Mouse (Mus musculus): ENCODE results near the gene Gm14391. TPM values are rescaled to one million over a fixed set of nuclear protein-coding genes. Genes with fewer than 3 reads are reported as not detected.
"Not testable (repeated sequence)": the region's sequence is repeated elsewhere in the genome, so short reads cannot be mapped to it uniquely, and the experiment has no call there.

The Gm14391 gene
- 7.8 and 9.5 TPM in 2 replicates for polyA plus RNA-seq (2014; fragmentation: Nextera tagmentation; extraction: Ambion mirVana)

GRCm38 (mm10) chr2:175206732-175207131 lies at the start of gene Gm14391:
Gene Gm14391 (minus strand): TSS chr2:175206917.
- not testable (repeated sequence) for H3K4me1 ChIP-seq (ENCODE audit: control insufficient read depth, insufficient read depth, low read length); ATAC-seq (ENCODE audit: low read depth); H3K4me3 ChIP-seq (ENCODE audit: low read depth, low read length); DNase-seq (ENCODE audit: low spot score); H3K27me3 ChIP-seq (replicated peaks; ENCODE audit: control insufficient read depth, insufficient read depth, low read length); H3K9ac ChIP-seq (ENCODE audit: low read depth, low read length); H3K27ac ChIP-seq (replicated peaks; ENCODE audit: low read depth, low read length); H3K9me3 ChIP-seq (ENCODE audit: control insufficient read depth, low read length); H3K36me3 ChIP-seq (ENCODE audit: control insufficient read depth, insufficient read depth, low read length); H3K4me2 ChIP-seq (ENCODE audit: low read depth, low read length)
- no CpG with 5 or more reads among the region's 7 CpGs for WGBS

DNA sequence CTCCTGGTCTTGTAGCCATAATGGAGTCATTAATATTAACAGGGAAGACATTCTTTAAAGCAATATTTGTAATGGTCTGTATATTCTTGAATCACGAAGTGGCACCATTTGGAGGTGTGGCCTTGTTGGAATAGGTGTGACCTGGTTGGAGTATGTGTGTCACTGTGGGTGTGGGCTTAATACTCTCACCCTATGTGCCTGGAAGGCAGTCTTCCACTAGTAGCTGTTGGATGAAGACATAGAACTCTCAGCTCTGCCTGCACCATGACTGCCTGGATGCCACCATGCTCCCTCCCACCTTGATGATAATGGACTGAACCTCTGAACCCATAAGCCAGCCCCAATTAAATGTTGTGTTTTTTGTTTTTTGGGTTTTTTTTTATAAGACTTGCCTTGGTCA lies 27.7 kb downstream of the Gm14391 start:
- H3K27me3 ChIP-seq (replicated peaks; ENCODE audit: control insufficient read depth, insufficient read depth, low read length); H3K9ac ChIP-seq (ENCODE audit: low read depth, low read length); H3K4me1 ChIP-seq (ENCODE audit: control insufficient read depth, insufficient read depth, low read length); H3K27ac ChIP-seq (replicated peaks; ENCODE audit: low read depth, low read length); H3K9me3 ChIP-seq (ENCODE audit: control insufficient read depth, low read length); H3K4me3 ChIP-seq (ENCODE audit: low read depth, low read length); H3K36me3 ChIP-seq (ENCODE audit: control insufficient read depth, insufficient read depth, low read length); H3K4me2 ChIP-seq (ENCODE audit: low read depth, low read length); ATAC-seq (ENCODE audit: low read depth); DNase-seq (ENCODE audit: low spot score): not testable (repeated sequence)
- WGBS = 57% methylated on average over 1 of the region's 1 CpGs

GRCm38 (mm10) chr2:175176312-175176711 lies 30.4 kb downstream of the Gm14391 start:
- Histone ChIP-seq H3K9ac (ENCODE audit: low read depth, low read length) (no peak overlapping the region), H3K36me3 (ENCODE audit: control insufficient read depth, insufficient read depth, low read length) (no peaks in the 10 kb centered on the region), H3K27me3 (replicated peaks; ENCODE audit: control insufficient read depth, insufficient read depth, low read length) (no peaks in the 10 kb centered on the region), H3K4me3 (ENCODE audit: low read depth, low read length) (no peak overlapping the region), H3K4me1 (ENCODE audit: control insufficient read depth, insufficient read depth, low read length) (no peaks in the 10 kb centered on the region), H3K4me2 (ENCODE audit: low read depth, low read length) (no peak overlapping the region), H3K9me3 (ENCODE audit: control insufficient read depth, low read length) (no peaks in the 10 kb centered on the region), H3K27ac (replicated peaks; ENCODE audit: low read depth, low read length) (no peak overlapping the region)
- no peak for ATAC-seq (ENCODE audit: low read depth)
- DNase-seq (ENCODE audit: low spot score) = no peak
- 82% methylated on average over 6 of the region's 6 CpGs for WGBS

- not testable (repeated sequence) for H3K27me3 ChIP-seq (replicated peaks; ENCODE audit: control insufficient read depth, insufficient read depth, low read length); H3K36me3 ChIP-seq (ENCODE audit: control insufficient read depth, insufficient read depth, low read length); ATAC-seq (ENCODE audit: low read depth); H3K27ac ChIP-seq (replicated peaks; ENCODE audit: low read depth, low read length); H3K9ac ChIP-seq (ENCODE audit: low read depth, low read length); H3K4me1 ChIP-seq (ENCODE audit: control insufficient read depth, insufficient read depth, low read length); H3K4me3 ChIP-seq (ENCODE audit: low read depth, low read length); H3K4me2 ChIP-seq (ENCODE audit: low read depth, low read length); H3K9me3 ChIP-seq (ENCODE audit: control insufficient read depth, low read length); DNase-seq (ENCODE audit: low spot score)
- 77% methylated on average over 12 of the region's 12 CpGs for whole genome bisulfite sequencing
Measured at GRCm38 (mm10) chr2:175175401-175176180, 31.1 kb downstream of the Gm14391 start, which contains the start of gene Gm14443. Gene Gm14443 (minus strand): TSS chr2:175175871.

DNA sequence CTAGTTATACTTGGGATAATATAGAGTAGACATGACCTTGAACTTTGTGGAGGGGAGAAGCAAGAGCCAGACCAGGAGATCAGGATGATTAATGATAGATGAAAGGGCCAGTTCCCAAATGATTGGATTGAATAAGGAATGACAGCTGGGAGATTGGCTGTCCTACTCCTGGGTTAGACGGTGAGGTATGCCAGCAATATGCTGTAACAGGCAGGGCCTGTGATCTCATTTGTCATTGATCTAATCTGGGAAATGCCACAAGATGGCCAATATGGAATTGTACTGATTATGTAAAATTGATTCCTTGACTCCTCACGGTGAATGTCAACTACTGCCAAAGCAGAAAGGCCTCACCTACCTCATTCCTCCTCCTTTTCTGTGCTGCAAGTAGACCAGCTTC lies 32.7 kb downstream of the Gm14391 start:
- H3K36me3 ChIP-seq (ENCODE audit: control insufficient read depth, insufficient read depth, low read length); DNase-seq (ENCODE audit: low spot score); ATAC-seq (ENCODE audit: low read depth); H3K9ac ChIP-seq (ENCODE audit: low read depth, low read length); H3K4me2 ChIP-seq (ENCODE audit: low read depth, low read length); H3K27me3 ChIP-seq (replicated peaks; ENCODE audit: control insufficient read depth, insufficient read depth, low read length); H3K4me1 ChIP-seq (ENCODE audit: control insufficient read depth, insufficient read depth, low read length); H3K27ac ChIP-seq (replicated peaks; ENCODE audit: low read depth, low read length); H3K4me3 ChIP-seq (ENCODE audit: low read depth, low read length); H3K9me3 ChIP-seq (ENCODE audit: control insufficient read depth, low read length): not testable (repeated sequence)
- 89% methylated on average over 2 of the region's 2 CpGs for WGBS

GRCm38 (mm10) chr2:175172906-175173595 lies 33.7 kb downstream of the Gm14391 start:
- not testable (repeated sequence) for H3K9ac ChIP-seq (ENCODE audit: low read depth, low read length); H3K27ac ChIP-seq (replicated peaks; ENCODE audit: low read depth, low read length); DNase-seq (ENCODE audit: low spot score); H3K4me1 ChIP-seq (ENCODE audit: control insufficient read depth, insufficient read depth, low read length); H3K4me3 ChIP-seq (ENCODE audit: low read depth, low read length); H3K9me3 ChIP-seq (ENCODE audit: control insufficient read depth, low read length); H3K27me3 ChIP-seq (replicated peaks; ENCODE audit: control insufficient read depth, insufficient read depth, low read length); H3K36me3 ChIP-seq (ENCODE audit: control insufficient read depth, insufficient read depth, low read length); ATAC-seq (ENCODE audit: low read depth); H3K4me2 ChIP-seq (ENCODE audit: low read depth, low read length)
- WGBS = 88% methylated on average over 3 of the region's 3 CpGs

- Histone ChIP-seq H3K9me3 (ENCODE audit: control insufficient read depth, low read length) (no peaks in the 10 kb centered on the region), H3K4me3 (ENCODE audit: low read depth, low read length) (no peak overlapping the region), H3K27me3 (replicated peaks; ENCODE audit: control insufficient read depth, insufficient read depth, low read length) (no peaks in the 10 kb centered on the region), H3K4me2 (ENCODE audit: low read depth, low read length) (no peak overlapping the region), H3K9ac (ENCODE audit: low read depth, low read length) (no peak overlapping the region), H3K4me1 (ENCODE audit: control insufficient read depth, insufficient read depth, low read length) (no peaks in the 10 kb centered on the region), H3K27ac (replicated peaks; ENCODE audit: low read depth, low read length) (no peak overlapping the region), H3K36me3 (ENCODE audit: control insufficient read depth, insufficient read depth, low read length) (no peaks in the 10 kb centered on the region)
- no peak for DNase-seq (ENCODE audit: low spot score)
- WGBS = 92% methylated on average over 3 of the region's 3 CpGs
- no peak for ATAC-seq (ENCODE audit: low read depth)
Measured at GRCm38 (mm10) chr2:175172123-175172522, 34.6 kb downstream of the Gm14391 start.

- H3K36me3 ChIP-seq (ENCODE audit: control insufficient read depth, insufficient read depth, low read length) = not testable (repeated sequence)
Measured at GRCm38 (mm10) chr2:175166870-175167269, 39.8 kb downstream of the Gm14391 start.

More at GRCm38 (mm10) chr2:175166870-175167269, 39.8 kb downstream of the Gm14391 start:
- WGBS = 80% methylated on average over 2 of the region's 2 CpGs
- not testable (repeated sequence) for H3K27me3 ChIP-seq (replicated peaks; ENCODE audit: control insufficient read depth, insufficient read depth, low read length); H3K4me3 ChIP-seq (ENCODE audit: low read depth, low read length); H3K27ac ChIP-seq (replicated peaks; ENCODE audit: low read depth, low read length); H3K4me2 ChIP-seq (ENCODE audit: low read depth, low read length); ATAC-seq (ENCODE audit: low read depth); H3K9ac ChIP-seq (ENCODE audit: low read depth, low read length); DNase-seq (ENCODE audit: low spot score); H3K9me3 ChIP-seq (ENCODE audit: control insufficient read depth, low read length); H3K4me1 ChIP-seq (ENCODE audit: control insufficient read depth, insufficient read depth, low read length)

Data from embryonic facial prominence, embryonic 14.5 days (tissue).